Mouse (Mus musculus): ENCODE results near the gene Pgls.
A peak's percentile ranks its signal among the peaks of the same experiment; 100 is the strongest.

Pgls gene

GRCm38 (mm10) chr8:71598375-71598774, 6.4 kb downstream of the Pgls start:
- DNase-seq (ENCODE audit: extremely low read depth, low read depth, low spot score), result no peak

GRCm38 (mm10) chr8:71598841-71599240, 6.9 kb downstream of the Pgls start:
- DNase-seq (ENCODE audit: extremely low read depth, low read depth, low spot score), result no peak

GRCm38 (mm10) chr8:71601939-71602665, 10.1 kb downstream of the Pgls start:
- DNase-seq (ENCODE audit: extremely low read depth, low read depth, low spot score), result no peak

GRCm38 (mm10) chr8:71602666-71603334, 10.8 kb downstream of the Pgls start:
- DNase-seq (ENCODE audit: extremely low read depth, low read depth, low spot score), result no peak

- no peak for DNase-seq (ENCODE audit: extremely low read depth, low read depth, low spot score)
Measured at GRCm38 (mm10) chr8:71604021-71604420, 12.0 kb downstream of the Pgls start.

GRCm38 (mm10) chr8:71610822-71611651, 19.1 kb downstream of the Pgls start, which contains the start of gene Colgalt1:
Gene Colgalt1, plus strand, starts transcription at chr8:71610998.
- peak; percentile 88 for DNase-seq (ENCODE audit: extremely low read depth, low read depth, low spot score)

GRCm38 (mm10) chr8:71612141-71612540, 20.2 kb downstream of the Pgls start:
- no peak for DNase-seq (ENCODE audit: extremely low read depth, low read depth, low spot score)

GRCm38 (mm10) chr8:71613418-71613817, 21.4 kb downstream of the Pgls start:
- DNase-seq (ENCODE audit: extremely low read depth, low read depth, low spot score), result no peak

GRCm38 (mm10) chr8:71619786-71620185, 27.8 kb downstream of the Pgls start:
- no peak for DNase-seq (ENCODE audit: extremely low read depth, low read depth, low spot score)

GRCm38 (mm10) chr8:71625088-71625487, 33.1 kb downstream of the Pgls start:
- no peak for DNase-seq (ENCODE audit: extremely low read depth, low read depth, low spot score)

GRCm38 (mm10) chr8:71626753-71627152, 34.8 kb downstream of the Pgls start:
- DNase-seq (ENCODE audit: extremely low read depth, low read depth, low spot score), result no peak

- DNase-seq (ENCODE audit: extremely low read depth, low read depth, low spot score), result no peak
Measured at GRCm38 (mm10) chr8:71627265-71628099, 35.5 kb downstream of the Pgls start.

GRCm38 (mm10) chr8:71628396-71629095, 36.6 kb downstream of the Pgls start:
- DNase-seq (ENCODE audit: extremely low read depth, low read depth, low spot score), result no peak

- DNase-seq (ENCODE audit: extremely low read depth, low read depth, low spot score), result peak; percentile 16
Measured at GRCm38 (mm10) chr8:71629096-71629697, 37.2 kb downstream of the Pgls start.

GRCm38 (mm10) chr8:71629781-71630212, 37.8 kb downstream of the Pgls start:
- DNase-seq (ENCODE audit: extremely low read depth, low read depth, low spot score), result no peak

GRCm38 (mm10) chr8:71630761-71631160, 38.8 kb downstream of the Pgls start:
- DNase-seq (ENCODE audit: extremely low read depth, low read depth, low spot score), result no peak

- no peak for DNase-seq (ENCODE audit: extremely low read depth, low read depth, low spot score)
Measured at GRCm38 (mm10) chr8:71631897-71632296, 39.9 kb downstream of the Pgls start.

GRCm38 (mm10) chr8:71633164-71633563, 41.2 kb downstream of the Pgls start:
- no peak for DNase-seq (ENCODE audit: extremely low read depth, low read depth, low spot score)

GRCm38 (mm10) chr8:71633981-71634667, 42.1 kb downstream of the Pgls start:
- DNase-seq (ENCODE audit: extremely low read depth, low read depth, low spot score), result no peak

All from fat pad, adult 2 months (tissue).